Mouse (Mus musculus): ENCODE results near the gene Clip1.

- no peak for TF ChIP-seq GATA1 (IDR thresholded peaks at IDR 0.05; ENCODE audit: borderline replicate concordance, low read length)
- no peak for TF ChIP-seq FLI1 (IDR thresholded peaks at IDR 0.05; ENCODE audit: low read length)
Measured at GRCm38 (mm10) chr5:123609843-123610242, 74.6 kb downstream of the Clip1 start.

Measured in megakaryocyte, embryonic 14.5 days (primary cell).